Mouse (Mus musculus) right cerebral cortex, adult 2 months (tissue): ENCODE data around the gene Cys1.

Experiments
- DNase-seq, 2 experiments: peaks; one replicate each; pipeline ENCODE4 v3.0.0; 2021 to 2022; ENCODE audit warnings: low spot score in 2 of 2

The Cys1 gene

GRCm38 (mm10) chr12:24698514-24698913 is 16.9 kb upstream of the Cys1 start:
- no peak for DNase-seq

GRCm38 (mm10) chr12:24697484-24698204 is 16.0 kb upstream of the Cys1 start:
- no peak for DNase-seq

DNA sequence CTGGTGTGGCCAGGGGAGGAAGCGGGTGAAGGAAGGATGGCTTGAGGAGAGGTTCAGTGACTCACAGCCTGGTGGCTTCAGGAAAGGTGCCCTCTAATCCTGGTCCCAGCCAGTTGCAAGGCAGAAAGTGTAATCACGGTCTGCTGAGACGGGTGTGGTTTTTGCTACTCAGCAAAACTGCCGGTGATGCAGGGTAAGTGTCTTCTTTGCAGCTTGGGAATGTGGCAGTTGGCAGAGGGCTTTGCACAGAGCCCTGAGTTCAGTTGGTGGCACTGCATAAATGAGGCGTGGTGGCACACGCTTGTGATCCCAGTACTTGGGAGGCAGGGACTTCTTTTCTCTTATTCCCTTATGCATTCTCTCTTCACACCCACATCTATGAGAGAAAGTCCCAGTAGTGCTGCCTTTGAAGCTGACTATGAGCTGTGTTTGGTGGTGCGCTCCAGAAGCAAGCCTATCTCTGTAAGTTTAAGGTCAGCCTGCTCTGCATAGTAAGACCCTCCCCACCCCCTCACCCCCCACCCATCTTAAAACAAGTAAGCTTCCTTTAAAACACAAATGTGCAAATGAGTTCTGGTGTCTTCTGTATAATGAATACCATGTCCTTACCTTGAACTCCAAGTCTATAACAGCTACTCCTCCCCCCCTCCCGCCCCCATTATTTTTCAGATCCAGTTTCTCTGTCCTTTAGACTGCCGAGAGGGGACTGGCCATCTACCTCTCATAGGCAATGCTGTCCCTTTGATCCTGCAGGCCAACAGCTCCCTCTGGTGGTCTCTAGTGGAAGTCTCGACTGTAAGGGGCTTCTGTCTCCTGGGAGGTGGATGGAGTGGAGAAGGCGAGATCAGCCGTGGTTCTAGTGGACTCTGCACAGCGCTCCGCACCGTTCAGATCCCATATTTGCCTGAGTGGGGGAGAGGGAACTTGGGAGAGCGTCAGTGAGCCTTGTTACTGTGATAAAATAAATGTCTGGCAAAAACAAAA is 15.2 kb upstream of the Cys1 start:
- peak; percentile 88 to 92 for DNase-seq

GRCm38 (mm10) chr12:24690351-24690750 is 8.7 kb upstream of the Cys1 start:
- no peak for DNase-seq

- DNase-seq = no peak
Observed at GRCm38 (mm10) chr12:24686696-24687346, 5.2 kb upstream of the Cys1 start.

DNA sequence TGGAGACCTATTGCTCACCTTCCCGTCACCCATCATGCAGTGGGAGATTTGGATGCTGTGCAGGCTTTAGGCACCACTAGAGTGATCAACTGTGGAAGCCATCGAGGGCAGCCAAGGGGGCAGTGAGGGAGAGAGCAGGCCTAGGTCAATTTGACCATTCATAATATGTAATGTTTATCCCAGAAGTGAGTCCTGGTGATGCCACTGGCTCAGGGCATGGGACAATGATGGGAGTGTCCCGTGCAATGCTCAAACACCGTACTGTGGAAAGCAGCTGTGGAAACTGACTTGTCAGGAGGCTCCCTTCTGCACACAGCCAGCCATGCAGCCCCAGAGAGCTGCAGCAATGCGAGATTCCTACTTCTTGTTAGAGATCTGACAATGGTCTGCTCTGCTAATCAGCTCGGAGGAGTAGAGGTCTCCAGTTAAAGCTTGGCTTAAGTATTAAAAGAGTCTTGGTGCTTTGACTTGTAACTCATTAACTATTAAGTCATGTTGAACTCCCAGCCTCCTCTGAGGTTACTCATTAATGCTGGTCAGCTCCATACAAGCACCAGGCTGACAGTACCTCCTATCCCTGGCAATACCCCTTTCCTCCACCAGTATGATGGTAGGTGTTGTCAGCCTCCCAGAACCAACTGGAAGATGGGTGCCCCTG is 4.6 kb upstream of the Cys1 start:
- no peak for DNase-seq

GRCm38 (mm10) chr12:24683461-24683860 is 1.8 kb upstream of the Cys1 start:
- no peak for DNase-seq

GRCm38 (mm10) chr12:24682563-24682962 is 950 bp upstream of the Cys1 start:
- peak; percentile 36 to 47 for DNase-seq

GRCm38 (mm10) chr12:24680492-24681285 is 924 bp downstream of the Cys1 start:
- no peak for DNase-seq

DNA sequence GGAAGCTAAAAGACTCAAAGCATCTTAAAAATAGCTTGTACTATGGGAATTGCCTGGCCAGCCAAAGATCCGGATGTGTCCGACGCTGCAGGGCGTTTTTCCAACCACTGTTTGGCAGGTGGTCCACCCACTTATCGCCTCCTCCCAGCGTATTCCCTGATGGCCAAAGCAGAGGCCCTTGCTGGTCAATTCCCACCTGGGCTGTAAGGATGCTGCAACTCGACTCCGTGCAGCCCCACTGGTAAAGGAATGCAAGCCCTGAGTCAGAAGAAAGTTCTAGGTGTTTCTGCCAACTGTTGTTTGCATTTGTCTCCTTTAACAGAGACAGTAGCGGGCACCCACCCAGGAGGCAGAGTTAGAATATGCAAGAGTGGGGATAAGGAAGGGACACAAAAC is 1.5 kb downstream of the Cys1 start:
- peak; percentile 43 to 68 for DNase-seq

DNA sequence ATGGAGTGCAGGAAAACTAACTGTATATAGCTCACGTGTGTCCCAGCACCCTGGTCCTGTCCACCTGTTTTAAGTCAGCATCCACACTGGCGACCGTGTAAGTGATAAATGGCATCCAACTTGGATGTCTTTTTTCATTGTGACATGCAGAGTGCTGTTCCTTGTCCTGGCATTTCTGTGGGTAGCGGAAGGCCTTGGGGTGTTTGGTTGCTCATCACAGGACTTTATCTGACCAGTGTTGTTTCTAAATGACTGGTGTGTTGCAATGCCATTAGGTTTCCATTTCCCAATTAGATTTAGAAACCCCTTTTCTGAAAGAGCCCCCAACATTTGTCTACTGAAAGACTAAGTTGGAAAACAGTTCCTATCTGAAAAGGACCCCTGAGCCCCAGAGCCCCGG is 19.5 kb downstream of the Cys1 start:
- no peak for DNase-seq

GRCm38 (mm10) chr12:24661100-24661499 is 20.5 kb downstream of the Cys1 start:
- no peak for DNase-seq

- DNase-seq = no peak
Observed at GRCm38 (mm10) chr12:24659923-24660322, 21.7 kb downstream of the Cys1 start.

DNA sequence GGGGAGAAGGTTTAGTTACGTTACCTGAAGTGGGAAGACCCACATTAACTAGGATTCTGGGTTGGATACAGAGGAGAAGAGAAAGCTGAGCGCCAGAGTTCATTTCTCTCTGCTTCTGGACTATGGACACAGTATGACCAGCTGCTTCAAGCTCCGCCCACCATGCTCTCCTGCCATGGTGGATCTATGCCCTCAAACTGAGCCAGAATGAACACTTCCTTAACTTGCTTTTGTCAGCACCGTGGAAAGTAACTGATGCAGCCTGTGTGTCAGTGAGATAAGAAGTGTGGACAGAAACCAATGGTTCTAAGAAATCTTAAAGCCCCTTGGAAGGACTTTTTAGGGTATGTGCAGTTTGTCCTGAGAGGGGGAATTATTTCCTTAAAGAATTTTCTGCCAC is 22.6 kb downstream of the Cys1 start:
- no peak for DNase-seq

- DNase-seq = no peak
Observed at GRCm38 (mm10) chr12:24656436-24656835, 25.2 kb downstream of the Cys1 start.

DNA sequence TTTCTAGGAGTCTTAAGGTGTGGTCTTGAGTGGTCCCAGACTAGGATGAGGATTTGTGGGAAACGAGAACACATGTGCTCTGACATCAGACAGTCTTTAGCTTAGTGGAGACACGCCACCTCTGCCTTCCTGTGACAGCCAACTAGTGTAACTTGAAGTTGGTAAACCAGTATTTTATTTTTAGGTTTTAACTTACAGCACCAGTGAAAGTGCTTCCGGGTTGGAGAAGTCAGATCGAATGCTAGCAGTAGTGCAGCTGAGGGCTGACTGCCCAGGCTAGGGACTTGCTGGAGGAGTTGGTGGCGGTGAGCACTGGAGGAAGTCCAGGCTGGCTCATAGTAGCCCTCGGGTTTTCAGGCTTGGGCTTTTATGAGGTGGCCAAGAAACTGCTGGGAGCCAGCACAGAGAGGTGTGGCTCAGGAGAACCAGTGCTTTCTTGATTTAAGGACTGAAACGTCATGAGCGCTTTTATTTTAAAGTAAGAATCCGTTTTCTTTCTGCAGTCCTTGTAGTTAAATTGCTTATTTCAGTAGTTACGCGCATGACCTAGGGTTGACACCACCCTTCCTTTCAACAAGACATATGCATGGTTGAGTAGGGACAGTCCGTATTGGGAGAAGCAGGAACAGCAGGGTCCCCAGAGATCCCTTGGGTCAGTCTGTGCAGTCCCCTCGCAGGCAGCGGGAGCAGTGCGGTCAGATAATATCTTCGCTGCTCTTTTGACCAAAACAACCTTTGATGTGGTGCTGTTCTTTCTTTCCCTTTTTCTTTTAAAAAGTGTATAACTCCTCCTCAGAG is 27.3 kb downstream of the Cys1 start:
- no peak for DNase-seq

DNA sequence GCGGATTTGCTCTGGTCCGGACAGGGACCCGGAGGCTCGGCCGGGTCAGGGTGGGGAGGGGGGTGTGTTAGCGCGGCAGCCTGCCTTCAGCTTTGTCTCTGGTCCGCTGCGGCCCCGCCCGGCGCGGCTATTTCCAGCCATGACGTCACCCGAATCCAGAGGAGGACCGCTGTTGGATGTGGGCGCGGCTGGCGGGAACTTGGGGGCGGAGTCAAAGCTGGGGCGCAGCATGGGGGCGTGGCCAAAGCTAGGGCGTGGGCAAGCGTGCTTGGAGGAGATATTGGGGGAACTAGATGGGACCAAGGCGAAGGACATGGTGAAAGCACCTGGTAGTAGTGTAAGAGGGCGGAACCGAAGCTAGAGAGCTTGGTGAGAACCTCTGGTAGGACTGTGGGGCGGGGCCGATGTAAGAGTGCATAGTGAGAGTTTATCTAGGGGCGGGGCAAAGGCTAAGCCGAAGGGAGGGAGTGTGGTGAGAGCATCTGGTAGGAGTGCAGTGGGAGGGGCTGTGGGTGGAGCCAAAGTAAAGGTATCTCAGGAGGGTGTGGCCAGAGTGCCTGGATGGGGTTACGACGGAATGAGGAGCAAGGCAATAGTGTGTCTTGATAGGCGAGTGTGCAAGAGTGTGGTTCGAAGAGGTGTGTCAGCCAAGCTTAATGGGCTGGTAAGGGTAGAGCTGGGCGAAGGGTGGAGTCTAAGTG is 29.8 kb downstream of the Cys1 start:
- peak; percentile 89 to 94 for DNase-seq

- DNase-seq = peak; percentile 94 to 95
Observed at GRCm38 (mm10) chr12:24651063-24651557, 30.5 kb downstream of the Cys1 start, which contains the start of gene Klf11. Gene Klf11 (plus strand): TSS chr12:24651274.

DNA sequence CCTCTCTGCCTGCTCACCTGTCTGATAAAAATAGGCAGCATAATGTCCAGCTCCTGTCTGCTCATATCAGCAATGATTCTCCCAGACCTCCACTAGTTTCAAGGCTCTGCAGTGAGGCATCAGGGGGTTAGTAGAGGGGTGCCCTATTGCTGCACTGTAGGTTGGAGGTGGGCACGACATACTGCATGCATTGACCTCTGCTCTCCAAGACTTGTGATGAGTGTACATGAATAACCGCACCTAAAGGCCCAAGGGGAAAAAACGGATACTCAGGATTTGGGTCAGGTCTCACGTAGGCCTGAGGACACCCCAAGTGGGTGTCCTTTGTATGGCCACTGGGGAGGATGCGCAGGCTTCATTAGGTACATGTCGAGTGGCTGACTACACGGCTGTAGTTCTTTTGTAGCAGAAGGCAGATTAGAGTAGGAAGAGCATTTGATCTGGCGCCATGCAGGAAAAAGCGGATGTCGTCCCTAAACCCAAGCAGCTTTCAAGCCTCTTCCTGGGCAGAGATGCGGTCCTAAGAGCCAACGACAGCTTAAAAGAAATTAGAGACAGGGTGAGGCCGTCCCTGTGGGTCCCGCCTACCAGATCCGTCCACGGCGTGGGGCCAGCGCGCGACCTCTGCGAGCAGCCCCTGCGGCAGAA is 31.1 kb downstream of the Cys1 start:
- no peak for DNase-seq
